Mouse (Mus musculus): ENCODE measurements around the gene Ranbp10.
A peak's percentile ranks its signal among the peaks of the same experiment; 100 is the strongest.

Gene Ranbp10

GRCm38 (mm10) chr8:105788927-105789326 lies 38.2 kb downstream of the Ranbp10 start:
- DNase-seq (ENCODE audit: low spot score), result no peak

- DNase-seq (ENCODE audit: low spot score), result peak; percentile 65
Observed at GRCm38 (mm10) chr8:105788241-105788640, 38.9 kb downstream of the Ranbp10 start.

GRCm38 (mm10) chr8:105780298-105780697 lies 46.9 kb downstream of the Ranbp10 start:
- DNase-seq (ENCODE audit: low spot score), result no peak

GRCm38 (mm10) chr8:105777833-105778232 lies 49.3 kb downstream of the Ranbp10 start:
- DNase-seq (ENCODE audit: low spot score), result no peak

- DNase-seq (ENCODE audit: low spot score), result no peak
Observed at GRCm38 (mm10) chr8:105774498-105774897, 52.7 kb downstream of the Ranbp10 start.

- DNase-seq (ENCODE audit: low spot score), result no peak
Observed at GRCm38 (mm10) chr8:105773441-105773861, 53.7 kb downstream of the Ranbp10 start.

- DNase-seq (ENCODE audit: low spot score), result no peak
Observed at GRCm38 (mm10) chr8:105771398-105772175, 55.6 kb downstream of the Ranbp10 start.

GRCm38 (mm10) chr8:105770609-105771008 lies 56.5 kb downstream of the Ranbp10 start:
- DNase-seq (ENCODE audit: low spot score), result peak; percentile 36

GRCm38 (mm10) chr8:105768485-105769257 lies 58.5 kb downstream of the Ranbp10 start:
- no peak for DNase-seq (ENCODE audit: low spot score)

- peak; percentile 98 for DNase-seq (ENCODE audit: low spot score)
Observed at GRCm38 (mm10) chr8:105758277-105759108, 68.7 kb downstream of the Ranbp10 start, which contains the start of gene Gfod2. Gene Gfod2, minus strand, starts transcription at chr8:105758664.

- no peak for DNase-seq (ENCODE audit: low spot score)
Observed at GRCm38 (mm10) chr8:105757796-105758276, 69.3 kb downstream of the Ranbp10 start.

GRCm38 (mm10) chr8:105754688-105755087 lies 72.5 kb downstream of the Ranbp10 start:
- DNase-seq (ENCODE audit: low spot score), result no peak

GRCm38 (mm10) chr8:105753916-105754315 lies 73.2 kb downstream of the Ranbp10 start:
- DNase-seq (ENCODE audit: low spot score), result no peak

GRCm38 (mm10) chr8:105750606-105751005 lies 76.5 kb downstream of the Ranbp10 start:
- DNase-seq (ENCODE audit: low spot score), result peak; percentile 25

GRCm38 (mm10) chr8:105743301-105743700 lies 83.8 kb downstream of the Ranbp10 start:
- no peak for DNase-seq (ENCODE audit: low spot score)

- no peak for DNase-seq (ENCODE audit: low spot score)
Observed at GRCm38 (mm10) chr8:105739216-105739615, 87.9 kb downstream of the Ranbp10 start.

- no peak for DNase-seq (ENCODE audit: low spot score)
Observed at GRCm38 (mm10) chr8:105732186-105732585, 95.0 kb downstream of the Ranbp10 start.

- DNase-seq (ENCODE audit: low spot score), result peak; percentile 33
Observed at GRCm38 (mm10) chr8:105727397-105728124, 99.6 kb downstream of the Ranbp10 start.

GRCm38 (mm10) chr8:105725726-105726125 lies 101.4 kb downstream of the Ranbp10 start:
- no peak for DNase-seq (ENCODE audit: low spot score)

GRCm38 (mm10) chr8:105722861-105723260 lies 104.3 kb downstream of the Ranbp10 start:
- DNase-seq (ENCODE audit: low spot score), result no peak

- DNase-seq (ENCODE audit: low spot score), result no peak
Observed at GRCm38 (mm10) chr8:105719637-105720036, 107.5 kb downstream of the Ranbp10 start.
